Mouse (Mus musculus) liver, adult 2 months (tissue): Measurements from ENCODE around the gene Taar9. TPM values are rescaled to one million over a fixed set of nuclear protein-coding genes. Genes with fewer than 3 reads are reported as not detected.

Experiments
- DNase-seq: peaks from one replicate; pipeline ENCODE4 v3.0.0-alpha.2; 2011; ENCODE audit warnings: low read depth, low spot score; ENCODE audit errors: extremely low read depth
- H3K27ac ChIP-seq: fragments of 200-500 bp; replicated peaks from 2 replicates; pipeline ENCODE4 v1.5.1; 2012; ENCODE audit warnings: low read depth, mild to moderate bottlenecking, control low read depth, inconsistent platforms, low read length; ENCODE audit not compliant: insufficient read depth
- H3K27me3 ChIP-seq: fragments of 200-500 bp; 2 replicates; pipeline ENCODE4 v1.6.1; 2012; ENCODE audit warnings: mild to moderate bottlenecking, moderate library complexity, low read length, inconsistent platforms; ENCODE audit not compliant: control insufficient read depth, insufficient read depth
- H3K36me3 ChIP-seq: fragments of 200-500 bp; 2 replicates; pipeline ENCODE4 v1.6.1; 2012; ENCODE audit warnings: low read length, inconsistent platforms; ENCODE audit not compliant: control insufficient read depth, insufficient read depth
- H3K4me1 ChIP-seq: fragments of 200-500 bp; 2 replicates; pipeline ENCODE4 v1.6.1; 2011; ENCODE audit warnings: low read length; ENCODE audit not compliant: control insufficient read depth, insufficient read depth
- H3K4me3 ChIP-seq: fragments of 200-500 bp; 2 replicates; pipeline ENCODE4 v1.5.1; 2011; ENCODE audit warnings: low read depth, mild to moderate bottlenecking, control low read depth, low read length, moderate library complexity; ENCODE audit not compliant: insufficient read depth
- H3K79me2 ChIP-seq: fragments of 200-500 bp; 2 replicates; pipeline ENCODE4 v1.6.1; 2012; ENCODE audit warnings: inconsistent platforms, mild to moderate bottlenecking, low read length, moderate library complexity; ENCODE audit not compliant: control insufficient read depth, insufficient read depth
- H3K9ac ChIP-seq: fragments of 200-500 bp; 2 replicates; pipeline ENCODE4 v1.6.1; 2012; ENCODE audit warnings: low read depth, mild to moderate bottlenecking, control low read depth, inconsistent platforms, low read length
- CTCF ChIP-seq: fragments of 200-500 bp; IDR thresholded peaks from 2 replicates; pipeline ENCODE4 v1.5.1; 2011; ENCODE audit warnings: low read depth, low read length, control low read depth
- POLR2A ChIP-seq: fragments of 200-500 bp; IDR thresholded peaks from 2 replicates; pipeline ENCODE4 v1.6.1; 2011; ENCODE audit warnings: low read length, control low read depth; ENCODE audit not compliant: insufficient read depth; ENCODE audit errors: extremely low read depth
- WGBS: fragments of 180-500 bp; shearing (Covaris S2); methylation state at CpG from one replicate; pipeline ENCODE4 v1.1.7; 2018; 5-methylcytosine and 5-hydroxymethylcytosine counted together
- polyA plus RNA-seq: library from polyadenylated mRNA; depleted of rRNA; stranded (reverse); fragments of >200 nt; gene quantifications from 2 replicates; pipeline ENCODE4 v1.2.3, GENCODE M21; 2012
- total RNA-seq: library from RNA; depleted of rRNA; stranded (reverse); fragments of >200 nt; gene quantifications from 2 replicates; pipeline ENCODE4 v1.2.3, GENCODE M21; 2014

Taar9 gene
- total and polyA plus RNA-seq, 2 experiments: not detected

GRCm38 (mm10) chr10:24138623-24139261 lies 29.4 kb upstream of the Taar9 start:
- H3K27me3 ChIP-seq: no peaks in the 10 kb centered on the region
- WGBS: 34% methylated on average over 2 of the region's 2 CpGs
- TF ChIP-seq CTCF: no peak
- no peak for TF ChIP-seq POLR2A
- H3K27ac ChIP-seq: no peak overlapping the region
- no peak overlapping the region for H3K4me3 ChIP-seq
- no peaks in the 10 kb centered on the region; the same call in 1 of the 2 replicates for H3K79me2 ChIP-seq
- no peaks in the 10 kb centered on the region for H3K36me3 ChIP-seq
- peaks cover 4% of the 10 kb centered on the region for H3K4me1 ChIP-seq
- no peak overlapping the region for H3K9ac ChIP-seq
- no peak for DNase-seq

GRCm38 (mm10) chr10:24134071-24134645 lies 24.8 kb upstream of the Taar9 start:
- DNase-seq: peak; percentile 38
- no peak for TF ChIP-seq POLR2A
- no peak for TF ChIP-seq CTCF
- no peak overlapping the region for H3K9ac ChIP-seq
- no peaks in the 10 kb centered on the region; the same call in 1 of the 2 replicates for H3K79me2 ChIP-seq
- no peaks in the 10 kb centered on the region for H3K27me3 ChIP-seq
- no peak overlapping the region for H3K27ac ChIP-seq
- H3K36me3 ChIP-seq: no peaks in the 10 kb centered on the region
- no peak overlapping the region for H3K4me3 ChIP-seq
- 23% methylated on average over 7 of the region's 7 CpGs for WGBS
- peaks cover 9% of the 10 kb centered on the region for H3K4me1 ChIP-seq

- Histone ChIP-seq H3K4me3 (no peak overlapping the region), H3K4me1 (peaks cover 9% of the 10 kb centered on the region), H3K36me3 (no peaks in the 10 kb centered on the region), H3K27me3 (no peaks in the 10 kb centered on the region), H3K9ac (no peak overlapping the region), H3K79me2 (no peaks in the 10 kb centered on the region), H3K27ac (no peak overlapping the region)
- no peak for DNase-seq
- WGBS: 71% methylated on average over 2 of the region's 2 CpGs
- TF ChIP-seq CTCF (no peak), POLR2A (no peak)
These were observed 23.8 kb upstream of the Taar9 start for GRCm38 (mm10) chr10:24133132-24133531.

GRCm38 (mm10) chr10:24132273-24132672 lies 22.9 kb upstream of the Taar9 start:
- no peaks in the 10 kb centered on the region for H3K79me2 ChIP-seq
- no peaks in the 10 kb centered on the region for H3K36me3 ChIP-seq
- H3K4me1 ChIP-seq: peaks cover 9% of the 10 kb centered on the region
- H3K27ac ChIP-seq: no peak overlapping the region
- WGBS: 38% methylated on average over 5 of the region's 5 CpGs
- H3K27me3 ChIP-seq: no peaks in the 10 kb centered on the region
- H3K9ac ChIP-seq: no peak overlapping the region
- DNase-seq: no peak
- H3K4me3 ChIP-seq: no peak overlapping the region
- TF ChIP-seq CTCF (no peak), POLR2A (no peak)

GRCm38 (mm10) chr10:24131451-24132262 lies 22.3 kb upstream of the Taar9 start:
- peaks cover 9% of the 10 kb centered on the region for H3K4me1 ChIP-seq
- no peak overlapping the region for H3K4me3 ChIP-seq
- no peaks in the 10 kb centered on the region for H3K36me3 ChIP-seq
- no peaks in the 10 kb centered on the region for H3K27me3 ChIP-seq
- TF ChIP-seq CTCF: peak; percentile 47
- TF ChIP-seq POLR2A: no peak
- WGBS: 8% methylated on average over 9 of the region's 9 CpGs
- no peaks in the 10 kb centered on the region for H3K79me2 ChIP-seq
- H3K27ac ChIP-seq: no peak overlapping the region
- DNase-seq: peak; percentile 80
- no peak overlapping the region for H3K9ac ChIP-seq
